Mouse (Mus musculus): ENCODE measurements around the gene Hdhd3.

Gene Hdhd3

GRCm38 (mm10) chr4:62477542-62478244 is 25.6 kb downstream of the Hdhd3 start:
- DNase-seq (ENCODE audit: low read depth, low spot score) = no peak

DNA sequence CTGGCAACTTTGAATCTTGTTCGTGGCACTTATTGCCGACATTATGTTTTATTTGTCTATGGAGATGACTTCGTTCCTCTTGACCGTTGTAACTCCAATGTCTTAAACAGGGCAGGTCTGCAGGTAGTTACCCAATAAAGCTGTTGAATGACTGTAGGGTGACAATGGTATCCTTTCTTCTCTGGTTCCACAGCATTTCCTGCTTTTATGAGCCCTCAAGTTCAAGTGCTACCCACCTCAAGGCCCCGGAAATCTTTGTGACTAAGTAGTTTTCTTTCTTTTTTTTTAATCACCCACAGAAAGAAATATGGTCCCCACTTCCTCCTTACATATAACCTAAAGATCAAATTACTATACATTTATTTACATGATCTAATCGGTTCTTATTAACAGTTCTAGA is 27.5 kb downstream of the Hdhd3 start:
- no peak for DNase-seq (ENCODE audit: low read depth, low spot score)

DNA sequence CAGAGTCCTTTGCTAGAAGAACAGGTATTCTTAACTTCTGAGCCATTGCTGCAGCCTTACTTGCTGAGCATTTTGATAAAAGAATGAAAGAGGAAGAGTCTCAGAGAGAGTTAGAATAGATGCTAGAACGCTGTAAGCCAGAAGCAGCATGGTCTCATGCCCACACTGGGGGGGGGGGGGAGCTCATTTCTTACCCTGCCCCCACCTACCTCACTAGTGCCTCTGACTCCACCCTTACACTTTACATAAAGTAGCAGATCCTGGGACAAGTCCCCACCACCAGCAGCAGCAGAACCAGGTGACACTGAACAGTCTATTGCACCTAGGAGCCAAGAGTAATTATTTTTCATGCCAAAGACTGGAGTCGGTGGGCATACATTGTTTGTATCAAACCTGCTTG is 28.1 kb downstream of the Hdhd3 start:
- no peak for DNase-seq (ENCODE audit: low read depth, low spot score)

GRCm38 (mm10) chr4:62472071-62472470 is 31.2 kb downstream of the Hdhd3 start:
- peak; percentile 81 for DNase-seq (ENCODE audit: low read depth, low spot score)

- peak; percentile 91 for DNase-seq (ENCODE audit: low read depth, low spot score)
Observed at GRCm38 (mm10) chr4:62470598-62471051, 32.6 kb downstream of the Hdhd3 start, which contains the start of gene Wdr31. Gene Wdr31 (minus strand): TSS chr4:62470896.

DNA sequence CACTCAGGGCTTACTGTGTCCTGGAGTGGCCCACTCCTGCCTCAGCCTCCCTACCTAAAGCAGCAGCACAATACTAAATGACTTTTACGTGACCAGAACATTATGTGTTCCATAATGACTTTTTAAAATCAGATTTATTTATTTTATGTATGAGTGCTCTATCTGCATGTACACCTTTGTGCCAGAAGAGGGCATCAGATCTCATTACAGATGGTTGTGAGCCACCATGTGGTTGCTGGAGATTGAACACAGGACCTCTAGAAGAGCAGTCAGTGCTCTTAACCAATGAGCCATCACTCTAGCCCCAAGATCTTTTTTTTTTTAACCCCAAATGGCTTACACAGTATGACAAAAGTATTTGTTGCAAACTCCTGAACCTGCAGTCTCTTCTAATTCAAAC is 35.1 kb downstream of the Hdhd3 start:
- no peak for DNase-seq (ENCODE audit: low read depth, low spot score)

GRCm38 (mm10) chr4:62463124-62463523 is 40.1 kb downstream of the Hdhd3 start:
- DNase-seq (ENCODE audit: low read depth, low spot score) = no peak

DNA sequence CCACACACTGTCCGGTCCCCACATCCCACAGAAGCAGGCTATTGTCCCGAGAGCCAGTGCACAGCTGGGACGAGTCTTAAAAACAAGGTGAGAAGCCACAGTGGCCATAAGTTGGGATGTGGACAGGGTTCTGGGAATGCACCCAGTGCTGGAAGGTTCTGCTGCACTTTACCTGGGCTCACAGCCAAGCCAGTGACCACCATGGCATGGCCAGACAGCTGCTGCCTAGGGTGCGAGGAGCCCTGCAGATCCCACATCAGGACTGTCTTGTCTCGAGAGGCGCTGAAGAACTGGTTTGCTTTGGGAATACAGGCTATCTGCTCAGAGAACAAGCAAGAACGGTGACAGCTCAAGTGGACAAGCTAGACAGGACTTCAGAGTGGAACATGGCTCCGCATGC is 42.9 kb downstream of the Hdhd3 start:
- no peak for DNase-seq (ENCODE audit: low read depth, low spot score)

GRCm38 (mm10) chr4:62459081-62459480 is 44.2 kb downstream of the Hdhd3 start:
- DNase-seq (ENCODE audit: low read depth, low spot score) = peak; percentile 88

GRCm38 (mm10) chr4:62454995-62455394 is 48.3 kb downstream of the Hdhd3 start:
- peak; percentile 70 for DNase-seq (ENCODE audit: low read depth, low spot score)

Data from brain, adult 2 months (tissue).